Mouse (Mus musculus) 3134 (cell line): ENCODE measurements at regions not wholly inside any gene's neighbourhood (a gene's known extent, or its start where the extent isn't known, plus 50 kb on each side); places are given as distances from the start of the nearest gene placed in this dataset.

Experiments
- DNase-seq: peaks from one replicate; pipeline ENCODE4 v3.0.0-alpha.2; 2011; ENCODE audit warnings: low spot score; ENCODE audit not compliant: insufficient read length; ENCODE audit errors: extremely low read depth

DNA sequence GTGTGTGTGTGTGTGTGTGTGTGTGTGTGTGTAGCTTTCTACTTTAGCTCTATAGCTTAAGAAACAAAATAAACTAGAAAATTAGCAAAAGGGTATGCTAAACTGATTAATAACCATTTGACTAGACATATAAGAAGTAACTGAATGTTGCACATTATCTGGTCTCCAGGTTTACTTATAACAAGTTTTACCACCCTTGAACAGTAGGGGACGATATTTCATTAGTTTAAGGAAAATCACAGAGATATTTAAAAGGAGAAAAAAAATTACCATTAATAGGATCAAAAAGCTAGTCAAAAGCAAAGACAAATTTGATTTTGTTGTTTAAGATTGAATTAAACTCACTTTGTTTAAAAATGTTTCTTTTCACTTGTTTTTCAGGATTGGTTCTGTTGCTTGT lies 349.5 kb upstream of the Itga1 start:
- DNase-seq = no peak

DNA sequence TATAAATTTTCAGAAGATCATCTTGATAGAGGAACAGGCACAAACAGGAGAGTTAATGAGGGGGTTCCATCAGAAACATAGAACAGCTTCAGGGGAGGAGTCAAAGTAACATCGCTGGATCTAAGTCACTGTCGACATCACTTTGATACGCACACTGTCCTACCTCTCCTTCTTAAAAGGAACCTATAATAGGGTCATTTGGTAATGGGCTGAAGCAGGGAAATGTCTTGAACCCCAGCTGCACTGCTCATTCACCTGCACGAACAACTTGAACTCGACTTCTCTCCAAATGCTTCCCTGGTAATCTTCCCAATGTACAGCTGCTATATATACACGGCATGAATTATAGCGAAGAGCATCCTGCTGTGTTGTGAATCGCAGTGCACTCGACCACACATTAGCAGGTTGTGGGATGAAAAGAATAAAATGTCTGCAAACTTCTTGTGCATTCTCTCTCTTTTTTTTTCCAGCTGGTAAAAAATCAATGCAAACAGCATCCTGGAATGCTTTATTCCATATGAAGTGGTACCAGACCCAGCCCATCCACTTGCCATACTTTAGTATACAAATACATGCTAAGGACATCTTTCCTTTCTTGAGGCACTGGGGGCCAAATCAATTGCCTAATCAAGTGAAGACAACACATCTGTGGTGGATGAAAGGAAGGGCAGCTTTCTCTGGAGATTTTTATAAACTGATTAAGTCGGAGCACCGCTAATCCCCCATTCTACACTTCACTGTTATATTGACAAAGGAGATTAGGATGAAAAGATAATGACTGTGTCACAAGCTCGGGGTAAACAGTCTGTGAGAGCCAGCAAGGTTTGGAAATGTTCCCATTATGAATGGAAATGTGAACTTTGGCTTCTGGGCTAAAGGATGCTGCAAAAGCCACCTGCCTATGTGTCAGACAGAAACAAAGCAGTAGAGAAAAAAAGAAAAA lies 325.6 kb upstream of the Itga1 start:
- no peak for DNase-seq

DNA sequence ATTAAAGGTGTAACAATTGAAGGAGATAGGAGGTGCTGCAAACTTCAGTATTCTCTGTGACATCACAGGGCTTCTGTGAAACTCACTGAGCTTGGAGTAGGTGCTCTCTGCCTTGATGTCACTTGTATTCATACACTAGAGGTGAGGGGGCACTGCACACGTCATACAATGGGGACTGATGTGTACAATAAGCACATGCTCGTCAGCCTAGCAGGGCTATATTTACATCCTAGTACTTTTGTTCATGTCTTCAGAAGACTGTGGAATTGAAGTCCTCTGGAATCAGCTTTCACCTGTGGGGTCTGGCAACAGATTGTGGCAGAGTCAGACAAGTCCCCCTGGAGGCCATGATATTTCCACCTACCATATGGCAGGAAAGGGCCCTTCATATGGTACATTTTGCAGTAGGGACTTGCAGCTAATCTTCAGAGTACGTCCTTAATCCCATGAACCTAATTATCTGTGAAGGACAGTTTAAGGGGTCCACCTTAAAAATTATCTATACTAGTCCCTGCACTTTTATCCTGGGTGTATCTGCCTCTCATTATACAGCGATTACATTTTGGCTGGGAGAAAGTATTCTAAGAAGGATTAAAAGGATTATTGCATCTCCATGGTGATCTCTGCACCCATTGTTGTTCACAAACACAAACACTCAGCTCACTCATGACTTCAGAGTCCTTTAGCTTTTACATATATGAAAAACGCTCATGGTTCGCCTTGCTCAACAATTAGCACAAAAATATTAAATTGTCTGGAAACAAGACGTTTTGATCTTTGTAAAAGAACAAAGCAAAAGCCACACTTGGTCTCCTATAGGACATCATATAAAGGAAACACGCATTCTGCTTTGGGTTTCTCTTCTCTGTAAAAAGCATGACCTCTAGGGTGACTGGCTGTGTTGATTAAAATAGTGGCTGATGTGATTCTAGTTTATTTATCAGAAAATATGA lies 324.1 kb upstream of the Itga1 start:
- no peak for DNase-seq

DNA sequence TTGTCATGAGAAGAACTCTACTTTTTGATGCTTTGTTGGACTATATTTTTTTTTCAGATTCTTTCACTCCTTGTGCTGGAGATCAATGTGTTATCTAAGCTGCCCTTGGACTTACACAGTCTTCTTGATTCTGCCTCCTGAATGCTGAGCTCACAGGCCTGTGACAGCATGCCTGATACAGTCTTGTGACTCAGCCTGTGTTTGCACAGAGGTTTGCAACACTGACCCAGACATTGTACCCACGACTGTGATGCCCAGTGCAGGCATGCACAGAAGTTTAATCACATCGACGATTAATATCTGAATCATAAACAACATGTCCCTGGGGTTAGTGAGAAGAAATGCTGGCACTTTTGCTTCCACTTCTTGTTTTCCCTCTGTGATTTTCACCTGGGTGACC lies 322.0 kb upstream of the Itga1 start:
- DNase-seq = no peak

DNA sequence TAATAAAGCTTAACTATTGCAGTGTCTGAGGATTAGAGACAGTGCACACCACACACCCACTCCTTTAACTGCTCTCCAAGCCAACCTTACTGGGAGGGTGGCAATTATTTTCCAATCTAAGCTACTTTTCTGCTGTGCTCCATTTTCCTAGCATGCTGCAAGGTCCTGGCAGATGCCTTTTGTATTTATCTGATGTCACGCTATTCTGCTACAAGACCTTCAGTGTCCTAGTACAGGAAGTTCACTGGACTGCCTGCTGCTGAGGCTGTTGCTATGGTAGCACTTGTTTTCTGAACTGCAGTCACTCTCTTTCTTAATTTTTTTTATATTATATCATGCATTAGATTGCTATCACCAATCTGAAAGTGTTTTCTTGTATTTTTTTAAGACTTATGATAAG lies 319.7 kb upstream of the Itga1 start:
- DNase-seq = no peak

DNA sequence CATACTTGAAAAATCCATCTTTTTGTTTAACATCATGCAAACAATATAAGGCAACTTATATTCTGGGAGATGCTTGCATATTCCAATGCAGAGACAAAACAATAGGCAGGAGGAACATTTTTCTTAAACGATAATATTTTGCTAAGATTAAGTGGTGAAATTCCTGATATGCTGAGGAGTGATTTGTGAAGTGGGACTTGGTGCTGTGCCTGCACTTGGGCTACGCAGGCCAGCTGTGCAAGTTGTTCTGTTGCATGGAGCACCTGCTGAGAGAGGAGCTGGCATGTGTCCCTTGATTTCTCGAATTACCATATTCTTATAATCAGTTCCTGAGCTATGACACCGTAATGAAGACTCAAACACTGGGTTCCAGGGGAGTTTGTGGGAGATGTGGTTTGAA lies 316.1 kb upstream of the Itga1 start:
- DNase-seq = no peak

DNA sequence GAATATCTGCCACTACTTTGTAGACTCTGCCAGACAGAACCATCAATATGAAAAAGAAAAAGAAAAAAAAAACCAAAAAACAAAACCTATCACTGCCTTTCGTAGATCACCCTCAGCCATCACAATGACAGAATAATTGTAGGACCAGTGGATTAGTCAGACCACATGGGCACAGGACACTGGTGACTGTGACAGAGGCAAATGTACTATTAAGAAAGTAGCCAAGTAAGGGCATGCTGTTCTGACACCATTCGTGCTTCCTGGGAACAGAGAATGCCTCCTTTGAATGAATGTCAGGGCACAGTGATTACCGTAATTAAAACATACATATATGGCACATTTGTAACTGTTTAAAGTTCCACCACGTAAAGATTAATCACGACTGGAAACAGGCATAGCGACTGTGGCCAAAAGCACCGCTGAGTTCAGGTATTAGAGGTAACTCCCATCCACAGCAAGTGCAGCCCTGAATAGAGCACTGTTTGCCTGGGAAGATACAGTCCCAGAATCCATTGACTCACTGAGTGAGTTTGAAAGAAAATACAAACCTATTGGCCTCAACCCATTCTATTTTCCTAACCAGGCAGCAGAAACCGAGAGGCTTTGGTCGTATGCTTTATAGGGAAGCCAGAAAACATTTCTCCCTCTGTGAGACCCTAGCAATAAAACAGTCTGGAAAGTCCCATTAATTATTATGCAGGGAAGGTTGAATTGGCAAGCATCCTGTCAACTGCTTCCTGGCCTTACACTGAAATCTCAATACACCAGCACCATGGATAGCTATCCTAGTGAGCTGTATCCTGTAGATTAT lies 312.2 kb upstream of the Itga1 start:
- no peak for DNase-seq

DNA sequence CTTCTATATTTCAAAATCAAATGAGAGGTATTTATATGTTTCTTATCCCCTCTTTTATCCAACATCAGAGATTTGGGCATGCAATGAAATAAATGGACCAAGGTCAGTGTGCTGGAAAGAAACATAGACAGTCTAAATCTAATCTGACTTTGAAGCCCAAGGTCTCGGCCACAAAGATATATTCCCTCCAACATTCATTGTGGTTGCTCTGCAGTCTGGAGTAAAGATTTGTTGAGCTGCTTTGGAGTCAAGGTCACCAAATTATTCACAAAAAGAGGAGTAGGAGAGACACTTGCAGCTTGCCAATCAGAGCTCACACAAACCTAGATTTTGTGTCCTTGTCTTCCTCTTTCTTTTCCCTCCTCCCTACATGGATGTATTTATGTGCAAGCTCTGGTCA lies 304.2 kb upstream of the Itga1 start:
- DNase-seq = no peak

DNA sequence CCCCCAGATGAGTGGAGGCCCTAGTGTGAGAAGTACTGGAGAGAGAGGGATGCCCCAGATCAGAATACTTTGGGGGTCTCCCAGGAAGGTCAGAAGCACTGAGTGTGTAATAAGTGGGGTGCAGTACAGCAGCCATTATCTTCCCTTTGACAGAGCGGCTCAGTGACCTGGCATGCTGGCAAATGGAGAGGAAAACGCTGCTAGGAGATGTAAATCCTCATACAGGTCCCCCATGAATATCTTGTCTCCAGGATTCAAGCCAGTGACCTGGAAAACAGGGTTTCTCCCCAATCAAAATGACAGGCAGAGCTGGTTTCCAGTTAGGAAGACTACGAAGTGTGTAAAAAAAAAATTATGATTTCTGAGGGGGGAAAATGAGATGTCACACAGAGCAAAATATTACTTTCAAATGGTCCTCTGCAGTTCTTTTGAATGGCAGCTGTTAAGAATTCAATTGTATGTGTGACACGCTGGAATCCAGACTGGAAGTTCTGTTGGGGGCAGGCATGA lies 299.0 kb upstream of the Itga1 start:
- no peak for DNase-seq

DNA sequence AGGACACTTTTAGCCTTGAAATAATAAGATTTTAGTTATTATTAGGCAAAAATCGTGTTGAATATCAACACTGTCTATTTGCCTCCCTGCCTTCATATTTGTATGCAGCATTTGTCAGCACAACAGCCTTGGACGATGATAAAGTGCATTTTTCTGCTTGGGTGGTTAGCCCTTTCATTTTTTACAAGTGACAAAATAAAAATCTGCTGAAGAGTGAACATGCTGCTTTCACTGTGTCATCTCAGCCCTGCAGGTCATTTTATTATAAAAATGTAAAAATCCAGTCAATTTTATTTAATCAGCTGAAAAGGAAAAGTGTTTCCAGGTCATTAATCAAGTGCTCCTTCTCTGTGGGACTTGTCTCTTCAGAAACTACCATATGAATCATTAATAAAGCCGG lies 277.9 kb upstream of the Itga1 start:
- no peak for DNase-seq

DNA sequence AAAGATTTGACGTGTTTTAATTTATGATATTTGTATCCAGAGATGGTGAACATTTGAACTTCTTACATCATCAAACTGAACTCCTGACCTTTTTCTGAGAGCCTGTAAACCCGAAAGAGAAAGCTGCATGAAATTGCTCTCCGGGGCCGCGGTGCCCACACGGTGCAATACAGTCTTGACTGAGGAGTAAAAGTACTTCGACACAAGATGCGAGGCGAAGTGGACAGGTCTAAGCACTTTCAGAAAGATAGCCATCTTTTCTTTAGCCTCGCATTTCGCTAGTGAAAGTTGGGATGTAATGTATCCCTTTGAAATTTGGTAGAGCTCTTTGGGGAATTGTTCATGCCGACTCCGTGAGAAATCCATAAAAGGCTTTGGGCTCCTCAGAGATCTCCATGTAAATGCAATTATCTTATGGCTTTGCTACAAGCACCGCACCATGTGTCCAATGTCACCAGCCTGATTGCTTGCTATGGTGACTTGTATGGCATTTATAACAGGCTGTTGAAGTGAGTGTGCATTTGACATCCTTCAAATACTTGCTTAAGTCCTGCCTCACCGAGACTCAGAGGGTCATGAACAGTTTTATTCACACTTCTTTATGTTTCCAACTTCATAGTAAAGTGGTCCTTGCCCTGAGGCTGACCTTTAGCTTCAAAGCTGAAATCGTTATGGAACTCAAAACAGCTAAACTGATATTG lies 274.6 kb upstream of the Itga1 start:
- no peak for DNase-seq

DNA sequence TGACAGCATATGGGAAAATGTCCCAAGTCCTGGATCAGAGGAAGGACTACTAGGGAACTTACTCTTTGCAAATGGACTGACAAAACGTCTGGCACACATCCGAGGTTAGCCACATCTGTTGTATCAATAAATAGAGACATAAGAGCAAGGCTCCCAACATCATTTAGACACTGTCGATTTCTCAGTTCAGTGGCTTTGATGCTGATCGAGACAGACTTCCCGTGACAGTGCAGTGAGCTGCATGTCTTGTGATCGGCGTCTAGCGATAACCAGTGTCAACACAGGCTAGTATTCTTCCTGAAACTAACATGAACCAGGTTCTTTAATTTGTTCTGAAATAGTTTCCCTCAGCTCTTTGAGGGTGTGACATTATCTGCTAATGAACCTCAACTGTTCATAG lies 259.7 kb upstream of the Itga1 start:
- no peak for DNase-seq

DNA sequence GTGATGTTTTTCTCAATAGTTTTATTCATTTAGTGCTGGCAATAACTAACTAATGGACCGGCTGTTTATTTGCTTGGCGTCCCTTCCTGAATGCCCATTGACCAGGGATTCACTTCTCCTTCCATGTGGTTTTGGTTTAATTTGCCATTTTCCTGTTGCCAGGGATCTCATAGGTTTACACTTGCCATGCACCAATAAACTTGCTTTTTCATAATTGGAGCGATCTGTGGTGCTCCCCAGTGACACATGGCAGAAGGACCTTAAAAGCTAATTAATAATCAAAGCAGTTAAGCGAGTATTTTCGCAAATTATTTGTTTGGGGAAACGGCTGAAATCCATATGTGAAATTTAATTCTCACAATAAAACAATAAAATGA lies 245.2 kb upstream of the Itga1 start:
- DNase-seq = no peak

DNA sequence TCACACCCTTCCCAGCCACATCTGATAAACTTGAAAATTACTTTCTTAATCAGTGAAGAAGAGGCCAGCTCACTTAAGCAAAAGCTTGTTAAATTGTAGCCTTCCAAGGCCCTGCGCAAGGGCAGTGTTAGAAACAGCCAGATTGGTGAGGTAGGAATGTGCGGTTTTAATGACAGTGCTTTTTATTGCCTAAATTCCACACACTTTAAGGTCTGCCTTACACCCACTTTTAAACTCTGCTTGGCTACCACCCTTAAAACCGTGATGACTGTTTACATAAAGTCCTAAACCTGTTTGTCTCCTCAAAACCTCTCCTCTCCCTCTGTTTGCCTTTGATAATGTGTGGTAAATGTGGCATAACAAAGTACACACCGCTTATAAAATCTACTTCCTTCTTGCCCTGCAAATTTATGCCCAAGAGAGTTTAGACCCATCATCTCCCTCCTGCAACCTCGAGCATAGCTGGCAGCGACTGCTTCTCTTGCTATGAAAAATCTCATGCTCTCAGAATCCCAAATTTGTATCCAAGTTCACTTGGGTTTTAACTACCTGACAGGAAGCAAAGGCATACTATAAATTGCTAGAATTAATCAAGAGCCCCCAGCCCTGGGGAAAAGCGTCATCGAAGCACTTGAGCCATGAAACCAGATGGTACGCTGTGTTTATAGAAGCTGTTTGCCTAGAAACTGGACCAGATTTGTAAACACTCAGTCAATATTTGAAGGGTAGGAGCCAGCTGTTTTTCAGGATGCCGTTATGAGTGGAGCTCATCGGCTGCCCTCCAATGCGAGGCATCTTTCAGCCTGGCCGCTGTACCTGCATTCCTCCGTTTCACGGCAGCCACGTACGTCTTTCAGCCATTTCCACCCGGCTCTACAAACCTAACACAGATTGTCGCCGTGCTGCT lies 244.6 kb upstream of the Itga1 start:
- no peak for DNase-seq

DNA sequence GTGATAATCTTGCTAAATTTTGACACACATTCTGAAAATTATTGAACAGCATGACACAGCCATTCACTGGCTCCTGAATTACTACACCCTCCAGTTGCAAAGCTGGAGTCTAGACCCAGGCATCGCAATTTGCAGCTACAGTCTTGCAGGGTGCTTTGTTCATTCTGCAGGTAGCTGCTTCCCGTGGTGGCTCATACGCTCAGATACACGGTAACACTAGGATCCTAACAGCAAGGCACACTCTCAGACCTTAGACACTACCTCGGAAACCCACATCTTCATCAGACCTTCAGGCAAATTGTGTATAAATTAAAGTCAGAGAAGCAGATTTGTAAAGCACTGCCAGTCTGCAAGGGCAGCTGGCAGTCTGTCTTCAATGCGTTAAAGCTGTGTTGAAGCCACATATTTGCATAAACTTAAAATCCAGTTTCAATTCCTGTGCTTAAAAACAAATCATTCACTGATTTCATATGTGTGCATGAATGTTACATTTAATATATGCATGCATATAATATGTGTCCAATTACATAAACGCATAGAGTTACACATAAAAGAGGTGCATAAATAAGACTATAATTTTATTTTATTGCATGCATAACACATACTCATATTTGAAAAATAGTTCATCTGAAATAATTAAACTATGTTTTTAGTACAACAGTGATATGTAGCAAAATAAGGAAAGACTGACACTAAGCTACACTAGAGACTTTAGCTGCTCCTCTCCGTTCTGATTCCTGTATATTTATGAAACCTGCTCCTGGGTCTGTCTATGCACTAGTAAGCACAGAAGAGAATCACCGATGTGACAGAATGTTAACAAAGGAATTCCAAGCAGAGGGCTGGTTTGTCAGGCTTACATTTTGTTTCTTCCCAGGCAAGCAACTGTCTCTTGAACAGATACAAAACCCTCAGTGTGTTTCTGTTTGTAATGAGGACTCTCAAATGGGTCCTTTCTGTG lies 227.5 kb upstream of the Itga1 start:
- no peak for DNase-seq

DNA sequence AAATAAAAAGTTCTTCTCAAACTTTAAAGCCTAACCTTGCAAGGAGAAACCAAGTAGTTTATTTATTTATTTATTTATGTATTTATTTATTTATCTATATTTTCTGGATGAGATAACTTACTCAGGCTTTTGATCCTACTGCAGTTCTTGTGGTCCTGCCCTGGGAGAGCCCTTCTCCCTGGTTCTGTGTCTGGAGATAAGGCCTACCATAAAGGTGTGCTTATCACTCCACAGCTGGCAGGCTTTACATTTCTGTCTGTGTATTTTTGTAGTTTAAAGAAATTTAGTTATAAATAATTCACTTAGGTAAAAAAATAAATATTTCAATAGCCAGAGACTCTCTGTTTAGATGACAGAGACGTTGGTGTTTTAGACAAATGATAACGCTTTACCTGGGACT lies 224.5 kb upstream of the Itga1 start:
- no peak for DNase-seq

DNA sequence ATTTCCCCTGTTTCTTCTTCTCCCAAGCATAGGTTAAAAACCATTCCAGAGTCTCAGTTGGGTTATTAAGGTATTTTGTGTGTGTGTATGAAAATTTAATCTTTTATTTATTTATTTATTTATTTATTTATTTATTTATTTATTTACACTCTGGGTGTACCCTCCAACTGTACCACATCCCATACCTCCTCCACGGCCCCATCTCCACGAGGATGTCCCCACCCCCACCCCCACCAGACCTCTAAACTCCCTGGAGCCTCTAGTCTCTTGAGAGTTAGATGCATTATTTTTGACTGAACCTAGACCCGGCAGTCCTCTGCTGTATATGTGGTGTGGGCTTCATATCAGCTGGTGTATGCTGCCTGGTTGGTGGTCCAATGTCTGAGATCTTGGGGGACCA lies 214.9 kb upstream of the Itga1 start:
- DNase-seq = no peak

DNA sequence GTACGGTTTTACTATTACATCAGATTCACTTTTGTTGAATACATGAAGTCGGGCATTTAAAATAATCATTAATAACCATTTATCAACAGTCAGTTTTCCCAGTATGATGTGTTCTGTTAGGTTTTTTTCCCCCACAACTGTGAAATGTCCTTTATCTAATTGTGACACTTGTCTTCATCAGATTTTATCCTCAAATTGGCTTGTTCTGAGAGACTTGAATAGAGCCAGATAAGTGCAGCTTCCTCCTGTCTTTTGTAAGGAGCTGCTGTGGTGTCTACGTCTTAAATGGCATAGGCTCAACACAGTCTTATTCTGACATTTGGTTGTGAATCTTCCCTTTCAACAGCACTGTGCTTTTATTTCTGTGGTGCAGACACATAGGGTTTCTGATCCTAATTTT lies 206.8 kb upstream of the Itga1 start:
- DNase-seq = no peak
